Mouse (Mus musculus) v-Abl transformed pro-B cells (cell line): Measurements from ENCODE around the gene Col1a1.

Experiments
- in situ Hi-C, 2 experiments: fragments of 400-800 bp; cut with MboI; formaldehyde crosslinking; loops; one replicate each; pipeline ENCODE4 v1.15.1; 2025; ENCODE audit not compliant: unreplicated experiment in 2 of 2

The Col1a1 gene

GRCm38 (mm10) chr11:94971895-94972615, 36.0 kb downstream of the Col1a1 start:
- in situ Hi-C loops, result loop anchor here (5.0 to 10.0 kb wide), 3 partner anchors 35 to 73 kb away; partner anchors contain the start of genes Pdk2 (in 2 of the 2) and Samd14 (in 2 of the 2)

- in situ Hi-C loops, result loop anchor here (5.0 to 10.0 kb wide), 3 partner anchors 34 to 72 kb away; partner anchors contain the start of genes Pdk2 (in 2 of the 2) and Samd14 (in 2 of the 2)
Measured at GRCm38 (mm10) chr11:94972887-94973286, 36.9 kb downstream of the Col1a1 start.

- in situ Hi-C loops, result loop anchor here (5.0 to 10.0 kb wide), 3 partner anchors 34 to 71 kb away; partner anchors contain the start of genes Pdk2 (in 2 of the 2) and Samd14 (in 2 of the 2)
Measured at GRCm38 (mm10) chr11:94973313-94973712, 37.3 kb downstream of the Col1a1 start.

- in situ Hi-C loops, result loop anchor here (5.0 to 10.0 kb wide), 3 partner anchors 32 to 70 kb away; partner anchors contain the start of genes Pdk2 (in 2 of the 2) and Samd14 (in 2 of the 2)
Measured at GRCm38 (mm10) chr11:94974951-94975350, 38.9 kb downstream of the Col1a1 start.

GRCm38 (mm10) chr11:94976199-94976598, 40.2 kb downstream of the Col1a1 start, which contains the start of gene Sgca:
Gene Sgca, minus strand, starts transcription at chr11:94976327.
- in situ Hi-C loops, result loop anchor here in 1 of 2 experiments (10.0 kb wide), 1 partner anchor 69 kb away; the partner anchor contains the start of gene Pdk2

GRCm38 (mm10) chr11:94978178-94978915, 42.3 kb downstream of the Col1a1 start:
- in situ Hi-C loops, result loop anchor here in 1 of 2 experiments (10.0 kb wide), 1 partner anchor 66 kb away; the partner anchor contains the start of gene Pdk2

GRCm38 (mm10) chr11:94978947-94979346, 42.9 kb downstream of the Col1a1 start:
- in situ Hi-C loops, result loop anchor here in 1 of 2 experiments (10.0 kb wide), 1 partner anchor 66 kb away; the partner anchor contains the start of gene Pdk2

GRCm38 (mm10) chr11:94979462-94980179, 43.6 kb downstream of the Col1a1 start:
- in situ Hi-C loops, result loop anchor here in 1 of 2 experiments (10.0 kb wide), 1 partner anchor 65 kb away; the partner anchor contains the start of gene Pdk2

- in situ Hi-C loops, result no loop called here
Measured at GRCm38 (mm10) chr11:94985140-94985539, 49.1 kb downstream of the Col1a1 start.

GRCm38 (mm10) chr11:94985822-94986221, 49.8 kb downstream of the Col1a1 start:
- in situ Hi-C loops, result no loop called here

GRCm38 (mm10) chr11:94986435-94986834, 50.4 kb downstream of the Col1a1 start:
- in situ Hi-C loops, result no loop called here

GRCm38 (mm10) chr11:94987341-94987740, 51.3 kb downstream of the Col1a1 start:
- in situ Hi-C loops, result no loop called here

- in situ Hi-C loops, result no loop called here
Measured at GRCm38 (mm10) chr11:94987851-94988250, 51.8 kb downstream of the Col1a1 start.

- in situ Hi-C loops, result no loop called here
Measured at GRCm38 (mm10) chr11:94988780-94989561, 52.9 kb downstream of the Col1a1 start.

- in situ Hi-C loops, result no loop called here
Measured at GRCm38 (mm10) chr11:94989562-94990017, 53.6 kb downstream of the Col1a1 start.

- in situ Hi-C loops, result no loop called here
Measured at GRCm38 (mm10) chr11:94990102-94990748, 54.2 kb downstream of the Col1a1 start.

GRCm38 (mm10) chr11:94990749-94991577, 54.9 kb downstream of the Col1a1 start, which contains the start of gene Ppp1r9b:
Gene Ppp1r9b, plus strand, starts transcription at chr11:94991035.
- in situ Hi-C loops, result no loop called here
